Mouse (Mus musculus) testis, adult 2 months (tissue): ENCODE data around the gene Unc13a. TPM values are rescaled to one million over a fixed set of nuclear protein-coding genes. Genes with fewer than 3 reads are reported as not detected.

Experiments
- H3K27ac ChIP-seq: fragments of 200-500 bp; 2 replicates; pipeline ENCODE4 v1.5.1; 2012; ENCODE audit warnings: low read depth, low read length; ENCODE audit not compliant: control insufficient read depth, insufficient read depth
- H3K27me3 ChIP-seq: fragments of 200-500 bp; 2 replicates; pipeline ENCODE4 v1.6.1; 2012; ENCODE audit warnings: mild to moderate bottlenecking, low read length, moderate library complexity; ENCODE audit not compliant: control insufficient read depth, insufficient read depth
- H3K36me3 ChIP-seq: fragments of 200-500 bp; 2 replicates; pipeline ENCODE4 v1.6.1; 2012; ENCODE audit warnings: mild to moderate bottlenecking, low read length; ENCODE audit not compliant: control insufficient read depth, insufficient read depth
- H3K4me1 ChIP-seq: fragments of 200-500 bp; 2 replicates; pipeline ENCODE4 v1.6.1; 2012; ENCODE audit warnings: low read length; ENCODE audit not compliant: control insufficient read depth, insufficient read depth
- H3K4me3 ChIP-seq: fragments of 200-500 bp; 2 replicates; pipeline ENCODE4 v1.5.1; 2012; ENCODE audit warnings: low read depth, mild to moderate bottlenecking, low read length, moderate library complexity, mixed read lengths; ENCODE audit not compliant: control insufficient read depth
- CTCF ChIP-seq: fragments of 200-500 bp; IDR thresholded peaks from 2 replicates; pipeline ENCODE4 v1.5.1; 2012; ENCODE audit warnings: low read depth, mild to moderate bottlenecking, inconsistent platforms, low read length, moderate library complexity; ENCODE audit not compliant: control insufficient read depth, insufficient read depth, insufficient replicate concordance
- POLR2A ChIP-seq: fragments of 200-500 bp; IDR thresholded peaks from 2 replicates; pipeline ENCODE4 v1.6.1; 2012; ENCODE audit warnings: low read depth, mild to moderate bottlenecking, inconsistent platforms, low read length, moderate library complexity; ENCODE audit not compliant: control insufficient read depth
- polyA plus RNA-seq: library from polyadenylated mRNA; depleted of rRNA; stranded (reverse); fragments of >200 nt; gene quantifications from 2 replicates; pipeline ENCODE4 v1.2.3, GENCODE M21; 2012

Gene Unc13a
- polyA plus RNA-seq, 1 experiment: 0.33 TPM

DNA sequence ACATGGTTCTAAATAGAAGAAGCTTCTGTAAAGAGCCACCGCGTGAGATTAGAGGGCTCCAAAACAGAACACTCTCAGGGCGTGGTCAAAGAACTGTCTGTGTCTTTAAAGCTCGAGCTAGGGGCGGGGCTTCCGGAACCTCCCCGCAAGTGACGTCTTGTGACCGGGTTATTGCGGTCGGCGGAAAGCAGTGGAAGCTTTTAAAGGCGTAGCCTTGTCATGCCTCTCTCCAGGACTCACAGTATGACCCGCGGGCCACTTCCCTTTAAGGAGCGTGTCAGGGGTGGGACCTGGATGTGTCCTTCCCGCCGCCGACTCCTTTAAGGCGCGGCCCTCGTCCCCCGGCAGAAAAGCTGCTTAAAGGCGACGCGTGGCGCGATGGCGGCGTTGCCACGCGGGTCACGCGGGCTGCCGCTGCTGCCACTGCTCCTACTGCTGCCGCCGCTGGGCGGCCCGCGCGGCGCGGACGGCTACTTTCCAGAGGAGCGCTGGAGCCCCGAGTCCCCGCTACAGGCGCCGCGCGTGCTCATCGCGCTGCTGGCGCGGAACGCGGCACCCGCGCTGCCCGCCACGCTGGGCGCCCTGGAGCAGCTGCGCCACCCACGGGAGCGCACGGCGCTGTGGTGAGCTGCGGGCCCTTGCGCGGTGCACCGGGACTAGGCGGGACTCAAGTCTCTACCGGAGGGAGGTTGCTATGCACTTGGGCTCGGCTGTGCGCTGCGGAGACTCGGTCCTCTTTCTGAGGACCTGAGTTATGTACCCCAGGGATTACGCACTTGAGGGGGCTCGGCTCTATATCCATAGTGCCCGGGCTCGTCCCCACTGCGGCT is 60.5 kb downstream of the Unc13a start, which contains the start of gene Colgalt1:
Gene Colgalt1, plus strand, starts transcription at position 177 of the 830 bp plus-strand sequence.
- TF ChIP-seq POLR2A (peak; percentile 60), CTCF (no peak)
- H3K27ac ChIP-seq: peak within 1 kb of the TSS; percentile 75
- no peaks in the 10 kb centered on the region for H3K36me3 ChIP-seq
- H3K4me3 ChIP-seq: peak within 1 kb of the TSS; percentile 91
- peaks cover 12% of the 10 kb centered on the region for H3K4me1 ChIP-seq
- no peaks in the 10 kb centered on the region for H3K27me3 ChIP-seq

DNA sequence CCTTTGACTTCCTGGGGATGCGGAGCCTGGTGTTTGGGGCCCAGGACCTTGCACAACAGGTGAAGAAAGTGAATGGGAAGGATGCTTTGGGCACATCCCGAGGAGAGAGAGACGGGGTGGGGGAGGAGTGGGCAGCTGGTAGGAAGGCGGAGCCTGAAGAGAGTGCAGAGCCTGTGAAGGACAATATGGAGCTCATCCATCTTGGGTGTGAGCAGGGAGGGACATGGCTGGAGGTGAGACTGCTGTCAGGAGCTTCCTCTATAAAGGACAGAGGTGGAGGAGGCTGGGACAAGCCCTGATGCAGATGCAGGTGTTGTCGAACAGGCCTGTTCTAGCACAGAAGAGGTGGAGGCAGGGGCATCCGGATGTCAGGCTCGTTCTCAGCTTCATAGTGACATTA is 67.5 kb downstream of the Unc13a start:
- H3K27me3 ChIP-seq: no peaks in the 10 kb centered on the region
- TF ChIP-seq CTCF: no peak
- TF ChIP-seq POLR2A: no peak
- H3K4me3 ChIP-seq: no peak overlapping the region

DNA sequence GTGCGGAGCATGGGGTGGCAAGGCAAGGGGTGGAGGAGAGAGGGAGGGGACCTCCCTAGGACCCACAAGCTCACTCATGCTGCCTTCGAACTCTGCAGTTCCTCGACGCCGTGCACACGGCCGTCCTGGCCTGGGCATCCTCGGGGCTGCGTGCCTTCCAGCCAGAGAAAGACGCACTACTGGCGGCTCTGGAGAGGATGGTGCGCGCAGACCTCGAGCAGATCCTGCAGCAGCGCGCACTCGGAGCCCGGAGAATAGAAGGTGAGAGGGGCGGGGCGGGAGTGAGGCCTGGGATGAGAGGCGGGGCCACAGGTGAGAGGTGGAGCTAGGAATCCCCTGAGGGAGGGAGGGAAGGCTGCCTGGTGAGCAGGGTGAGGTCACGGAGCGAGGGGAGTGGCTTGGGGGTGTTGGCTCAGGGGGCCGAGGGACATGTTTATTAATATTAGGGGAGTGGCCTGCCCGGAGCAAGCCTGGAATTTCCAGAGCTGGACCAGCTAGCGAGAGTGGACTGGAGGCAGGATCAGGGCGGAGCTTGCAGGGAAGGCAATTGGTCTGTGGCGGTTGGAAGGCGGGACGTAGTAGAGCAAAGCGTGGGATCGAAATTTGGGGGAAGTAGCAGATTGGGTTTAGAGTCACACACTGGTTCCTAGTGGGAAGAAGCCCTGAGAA is 68.8 kb downstream of the Unc13a start:
- Histone ChIP-seq H3K27me3 (no peaks in the 10 kb centered on the region), H3K4me1 (peaks cover 7% of the 10 kb centered on the region), H3K4me3 (peak overlapping the region; percentile 65), H3K27ac (no peak overlapping the region), H3K36me3 (no peaks in the 10 kb centered on the region)
- TF ChIP-seq POLR2A: no peak
- no peak for TF ChIP-seq CTCF

More for the DNA sequence above, 67.5 kb downstream of the Unc13a start:
- Histone ChIP-seq H3K27ac (no peak overlapping the region), H3K4me1 (peaks cover 7% of the 10 kb centered on the region), H3K36me3 (no peaks in the 10 kb centered on the region)

DNA sequence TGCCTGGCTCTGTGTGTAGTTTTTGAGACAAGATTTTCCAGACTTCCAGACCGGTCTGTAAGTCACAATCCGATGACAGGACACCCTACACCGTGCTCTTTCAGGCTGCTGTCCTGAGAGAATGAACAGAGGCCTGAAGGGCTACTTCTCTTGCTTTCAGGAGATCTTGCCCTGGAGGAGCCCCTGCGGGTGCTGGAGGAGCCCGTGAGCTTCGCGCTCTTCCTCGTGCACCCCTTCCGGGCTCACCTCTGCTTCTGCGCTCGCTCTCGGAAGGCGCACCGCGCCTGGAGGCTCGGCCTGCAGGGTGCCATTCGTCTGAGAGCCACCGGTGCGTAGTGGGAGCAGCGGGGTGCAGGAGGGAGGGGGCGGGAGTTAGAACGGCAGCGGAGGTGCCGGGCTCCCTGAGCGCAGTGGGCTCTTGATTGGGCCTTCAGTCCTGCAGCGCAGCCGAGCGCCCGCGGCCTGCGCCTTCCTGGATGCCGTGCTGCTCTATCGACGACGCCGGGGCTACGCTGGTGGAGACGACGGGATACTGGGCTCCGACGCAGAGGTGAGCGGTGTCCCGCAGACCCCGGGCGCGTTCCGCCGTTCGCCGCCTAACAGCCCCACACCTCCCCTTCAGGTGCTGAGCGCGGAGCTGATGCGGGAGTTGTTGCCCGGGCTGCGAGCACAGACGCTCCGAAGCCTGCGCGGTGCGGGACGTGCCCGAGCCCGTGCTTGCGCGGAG is 69.5 kb downstream of the Unc13a start:
- no peaks in the 10 kb centered on the region for H3K27me3 ChIP-seq
- H3K4me1 ChIP-seq: peaks cover 7% of the 10 kb centered on the region
- no peaks in the 10 kb centered on the region for H3K36me3 ChIP-seq
- H3K4me3 ChIP-seq: peak overlapping the region; percentile 65
- TF ChIP-seq CTCF: no peak
- no peak for TF ChIP-seq POLR2A
- H3K27ac ChIP-seq: no peak overlapping the region

DNA sequence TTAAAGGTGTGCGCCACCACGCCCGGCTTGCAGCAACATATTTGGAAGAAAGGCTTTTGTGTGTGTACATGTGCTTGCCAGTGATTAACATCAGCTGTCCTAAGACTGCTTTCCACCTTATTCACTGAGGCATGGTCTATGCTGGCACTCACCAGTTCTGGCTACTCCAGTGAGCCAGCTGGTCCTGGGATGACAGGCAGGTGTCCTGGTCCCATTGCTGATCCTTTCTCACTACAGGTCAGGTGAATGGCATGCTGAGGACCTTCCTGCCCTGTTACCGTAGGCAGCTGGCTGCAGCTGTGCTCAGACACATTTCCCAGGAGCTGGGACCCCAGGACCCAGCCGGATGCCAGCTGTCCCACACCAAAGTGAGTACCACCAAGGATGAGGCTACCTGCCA is 72.7 kb downstream of the Unc13a start:
- no peak for TF ChIP-seq POLR2A
- no peak for TF ChIP-seq CTCF
- Histone ChIP-seq H3K4me3 (no peak overlapping the region), H3K27ac (no peak overlapping the region), H3K4me1 (peaks cover 10% of the 10 kb centered on the region), H3K27me3 (no peaks in the 10 kb centered on the region), H3K36me3 (no peaks in the 10 kb centered on the region)

DNA sequence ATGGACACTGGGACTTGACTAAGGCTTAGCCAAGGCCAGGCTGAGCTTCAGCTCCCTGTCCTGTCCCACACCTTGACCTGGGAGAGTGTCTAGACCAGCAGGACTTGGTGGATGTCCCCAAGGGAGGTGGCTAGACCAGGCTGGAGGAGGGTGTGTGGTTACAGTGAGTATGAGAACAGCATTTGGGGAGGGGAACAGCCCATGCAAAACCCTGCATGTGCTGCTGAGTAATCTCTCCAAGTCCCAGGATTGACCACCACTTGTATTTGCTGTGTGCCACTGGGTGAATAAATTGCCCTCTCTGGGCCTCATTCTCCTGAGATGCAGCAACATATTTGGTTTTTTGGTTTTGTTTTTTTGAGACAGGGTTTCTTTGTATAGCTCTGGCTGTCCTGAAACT is 73.2 kb downstream of the Unc13a start:
- Histone ChIP-seq H3K36me3 (no peaks in the 10 kb centered on the region), H3K4me3 (no peak overlapping the region), H3K4me1 (peaks cover 10% of the 10 kb centered on the region), H3K27ac (no peak overlapping the region), H3K27me3 (no peaks in the 10 kb centered on the region)
- TF ChIP-seq POLR2A (no peak), CTCF (no peak)

DNA sequence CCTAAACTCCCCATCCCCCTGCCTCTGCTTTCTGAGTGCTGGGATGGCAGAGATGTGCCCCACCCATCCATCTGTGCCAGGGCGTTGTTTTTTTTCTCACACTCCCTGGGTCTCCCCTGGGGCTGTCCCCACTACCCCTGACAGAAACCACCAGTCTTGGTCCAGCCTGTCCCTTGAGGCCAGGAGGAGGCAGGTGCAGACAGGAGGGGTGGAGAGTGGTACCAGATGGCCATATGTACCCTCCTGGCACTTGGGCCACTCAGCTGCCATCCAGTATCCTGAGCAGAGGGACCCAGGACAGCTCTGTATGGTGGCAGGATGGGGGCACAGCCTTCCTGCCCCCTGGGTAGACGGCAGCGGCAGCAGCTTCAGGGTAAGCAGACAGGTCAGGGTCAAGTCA is 74.1 kb downstream of the Unc13a start, which contains the start of gene Fam129c:
Gene Fam129c, plus strand, starts transcription at position 198 of the 400 bp plus-strand sequence.
- Histone ChIP-seq H3K27me3 (no peaks in the 10 kb centered on the region), H3K4me1 (peaks cover 10% of the 10 kb centered on the region), H3K27ac (no peak within 1 kb of the TSS), H3K36me3 (no peaks in the 10 kb centered on the region), H3K4me3 (no peak within 1 kb of the TSS)
- no peak for TF ChIP-seq CTCF
- TF ChIP-seq POLR2A: no peak
